Mouse (Mus musculus) lung, embryonic 14.5 days (tissue): Measurements from ENCODE around the gene Sik3. TPM values are rescaled to one million over a fixed set of nuclear protein-coding genes. Genes with fewer than 3 reads are reported as not detected.

Source experiments
- ATAC-seq: fragments of 200-750 bp; cut with Nextera tagmentation; 2 replicates; pipeline ENCODE4 v1.8.0; 2017; ENCODE audit warnings: mild to moderate bottlenecking, moderate TSS enrichment, moderate library complexity; ENCODE audit not compliant: insufficient read depth
- DNase-seq: peaks from one replicate; pipeline ENCODE4 v3.0.0-alpha.2; 2015
- H3K27ac ChIP-seq: fragments of 300-500 bp; sonication (generic); 2 replicates; pipeline ENCODE4 v1.5.1; 2014; ENCODE audit warnings: low read depth, mild to moderate bottlenecking, moderate library complexity
- H3K27me3 ChIP-seq: fragments of 300-500 bp; sonication (generic); 2 replicates; pipeline ENCODE4 v1.6.1; 2014; ENCODE audit warnings: low read length, control low read depth; ENCODE audit not compliant: insufficient read depth
- H3K36me3 ChIP-seq: fragments of 300-500 bp; sonication (generic); 2 replicates; pipeline ENCODE4 v1.6.1; 2014; ENCODE audit warnings: control low read depth; ENCODE audit not compliant: insufficient read depth
- H3K4me1 ChIP-seq: fragments of 300-500 bp; sonication (generic); 2 replicates; pipeline ENCODE4 v1.6.1; 2014; ENCODE audit warnings: antibody characterized with exemption, control low read depth; ENCODE audit not compliant: insufficient read depth
- H3K4me2 ChIP-seq: fragments of 300-500 bp; sonication (generic); 2 replicates; pipeline ENCODE4 v1.6.1; 2014; ENCODE audit warnings: mild to moderate bottlenecking
- H3K4me3 ChIP-seq: fragments of 300-500 bp; sonication (generic); 2 replicates; pipeline ENCODE4 v1.5.1; 2014; ENCODE audit warnings: low read depth, low read length
- H3K9ac ChIP-seq: fragments of 300-500 bp; sonication (generic); 2 replicates; pipeline ENCODE4 v1.6.1; 2014
- H3K9me3 ChIP-seq: fragments of 300-500 bp; sonication (generic); 2 replicates; pipeline ENCODE4 v1.6.1; 2016; ENCODE audit warnings: low read depth, low read length, control low read depth
- CTCF ChIP-seq: IDR thresholded peaks from 2 replicates; pipeline ENCODE4 v1.5.1; 2016; ENCODE audit warnings: antibody characterized with exemption, low read depth
- WGBS: fragments of 180-500 bp; shearing (Covaris S2); extraction: QIAGEN DNeasy Blood & Tissue Kit; methylation state at CpG from one replicate; pipeline ENCODE4 v1.1.7; 2014; 5-methylcytosine and 5-hydroxymethylcytosine counted together
- polyA plus RNA-seq: library from polyadenylated mRNA; unstranded; fragments of >200 nt; fragmentation: Nextera tagmentation; extraction: Ambion mirVana; gene quantifications from 2 replicates; pipeline ENCODE4 v1.2.1, GENCODE M21; 2014

Sik3 gene
- polyA plus RNA-seq, 1 experiment from 2014 or later = 15.7 TPM

- peaks cover 7% of the 10 kb centered on the region; the same call in 1 of the 2 replicates for H3K36me3 ChIP-seq
- TF ChIP-seq CTCF = no peak
- no peak overlapping the region for H3K4me3 ChIP-seq
- WGBS = 80% methylated on average over 4 of the region's 4 CpGs
- no peak overlapping the region for H3K9ac ChIP-seq
- H3K27me3 ChIP-seq = no peaks in the 10 kb centered on the region
- no peak overlapping the region for H3K4me2 ChIP-seq
- no peaks in the 10 kb centered on the region for H3K9me3 ChIP-seq
- ATAC-seq (no peak), DNase-seq (no peak)
- no peaks in the 10 kb centered on the region; the same call in 1 of the 2 replicates for H3K4me1 ChIP-seq
- no peak overlapping the region for H3K27ac ChIP-seq
These were observed 144.1 kb downstream of the Sik3 start for GRCm38 (mm10) chr9:46156711-46157110.

DNA sequence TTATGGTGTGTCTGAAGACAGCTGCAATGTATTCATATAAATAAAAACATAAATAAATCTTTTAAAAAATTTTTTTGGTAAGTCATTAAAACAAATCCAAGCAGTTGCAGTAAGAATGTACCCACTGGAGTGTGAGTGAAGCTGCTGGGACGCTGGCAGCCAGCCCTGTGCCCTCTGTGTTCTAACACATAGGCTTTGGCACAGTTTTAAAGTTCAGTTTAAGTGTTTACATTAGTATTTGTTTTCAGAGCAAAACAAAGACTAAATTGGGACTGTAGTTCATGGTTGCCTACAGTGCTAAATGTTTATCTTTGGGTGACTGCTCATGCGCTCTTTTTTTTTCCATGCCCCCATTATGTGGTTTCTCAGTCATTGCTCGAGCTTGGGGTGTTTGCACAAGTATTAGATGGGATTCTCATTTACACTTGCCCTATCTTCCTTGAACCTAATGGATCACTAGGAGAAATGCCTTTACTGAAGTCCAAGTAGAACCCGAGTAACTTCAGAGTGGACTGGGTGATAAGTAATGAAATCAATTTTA is 145.7 kb downstream of the Sik3 start:
- H3K27me3 ChIP-seq = no peaks in the 10 kb centered on the region
- H3K36me3 ChIP-seq = peaks cover 7% of the 10 kb centered on the region; the same call in 1 of the 2 replicates
- H3K9me3 ChIP-seq = no peaks in the 10 kb centered on the region
- H3K27ac ChIP-seq = no peak overlapping the region
- no peak for TF ChIP-seq CTCF
- no peak for ATAC-seq
- no peak overlapping the region for H3K9ac ChIP-seq
- no peak overlapping the region for H3K4me3 ChIP-seq
- H3K4me2 ChIP-seq = no peak overlapping the region
- H3K4me1 ChIP-seq = no peaks in the 10 kb centered on the region
- DNase-seq = peak; percentile 68
- WGBS = 58% methylated on average over 4 of the region's 4 CpGs

DNA sequence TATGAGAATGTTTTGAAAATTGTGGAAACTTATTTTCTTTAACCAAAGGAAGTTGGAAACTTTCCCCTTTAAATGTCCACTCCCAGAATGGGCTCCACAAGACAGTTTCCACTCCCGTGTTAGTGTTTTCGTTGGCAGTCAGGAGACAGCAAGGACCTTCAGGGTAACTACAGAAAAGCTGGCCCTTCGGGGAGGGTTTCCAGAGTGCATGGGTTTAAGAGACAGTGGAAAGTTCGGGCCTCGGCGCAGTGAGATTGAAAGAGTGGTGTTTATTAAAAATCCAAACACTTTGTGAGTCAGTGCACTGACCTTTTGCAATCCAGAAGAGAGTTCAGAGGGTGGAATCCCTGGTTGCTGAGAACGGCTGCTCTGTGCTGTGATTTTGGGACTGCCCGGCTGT is 150.8 kb downstream of the Sik3 start:
- Histone ChIP-seq H3K27ac (0 out of 2 replicates have a peak overlapping the region, but pooled peaks have one; percentile 8), H3K36me3 (no peaks in the 10 kb centered on the region; the same call in 1 of the 2 replicates), H3K4me1 (no peaks in the 10 kb centered on the region), H3K4me3 (no peak overlapping the region), H3K27me3 (no peaks in the 10 kb centered on the region), H3K9ac (no peak overlapping the region), H3K9me3 (no peaks in the 10 kb centered on the region), H3K4me2 (no peak overlapping the region)
- no peak for TF ChIP-seq CTCF
- WGBS = 34% methylated on average over 8 of the region's 8 CpGs
- ATAC-seq (no peak), DNase-seq (peak; percentile 33)

- DNase-seq = no peak
- Histone ChIP-seq H3K27ac (no peak overlapping the region), H3K4me3 (no peak overlapping the region), H3K36me3 (no peaks in the 10 kb centered on the region), H3K9ac (no peak overlapping the region), H3K9me3 (no peaks in the 10 kb centered on the region), H3K4me1 (no peaks in the 10 kb centered on the region), H3K4me2 (no peak overlapping the region), H3K27me3 (no peaks in the 10 kb centered on the region)
- no peak for TF ChIP-seq CTCF
- ATAC-seq = no peak
- 64% methylated on average over 4 of the region's 4 CpGs for WGBS
These were observed 156.2 kb downstream of the Sik3 start for GRCm38 (mm10) chr9:46168802-46169201.

GRCm38 (mm10) chr9:46172251-46172650 is 159.6 kb downstream of the Sik3 start:
- no peak overlapping the region for H3K27ac ChIP-seq
- H3K36me3 ChIP-seq = no peaks in the 10 kb centered on the region
- no peaks in the 10 kb centered on the region for H3K9me3 ChIP-seq
- 82% methylated on average over 2 of the region's 2 CpGs for WGBS
- TF ChIP-seq CTCF = no peak
- no peak overlapping the region for H3K4me3 ChIP-seq
- H3K27me3 ChIP-seq = no peaks in the 10 kb centered on the region
- ATAC-seq = no peak
- DNase-seq = no peak
- H3K4me2 ChIP-seq = no peak overlapping the region
- H3K9ac ChIP-seq = no peak overlapping the region
- H3K4me1 ChIP-seq = no peaks in the 10 kb centered on the region

- TF ChIP-seq CTCF = no peak
- Histone ChIP-seq H3K27me3 (no peaks in the 10 kb centered on the region), H3K9me3 (no peaks in the 10 kb centered on the region), H3K9ac (no peak overlapping the region), H3K4me1 (no peaks in the 10 kb centered on the region), H3K4me3 (no peak overlapping the region), H3K36me3 (no peaks in the 10 kb centered on the region; the same call in 1 of the 2 replicates), H3K4me2 (no peak overlapping the region), H3K27ac (0 out of 2 replicates have a peak overlapping the region, but pooled peaks have one; percentile 13)
- 15% methylated on average over 2 of the region's 2 CpGs for WGBS
- DNase-seq = peak; percentile 49
- 0 out of 2 replicates have a peak, but pooled peaks have one; percentile 30 for ATAC-seq
These were observed 160.3 kb downstream of the Sik3 start for GRCm38 (mm10) chr9:46172953-46173352.

GRCm38 (mm10) chr9:46173919-46174318 is 161.3 kb downstream of the Sik3 start:
- Histone ChIP-seq H3K4me2 (no peak overlapping the region), H3K27me3 (no peaks in the 10 kb centered on the region), H3K36me3 (no peaks in the 10 kb centered on the region; the same call in 1 of the 2 replicates), H3K27ac (no peak overlapping the region), H3K9me3 (no peaks in the 10 kb centered on the region), H3K4me1 (no peaks in the 10 kb centered on the region), H3K9ac (no peak overlapping the region), H3K4me3 (no peak overlapping the region)
- no peak for DNase-seq
- WGBS = 72% methylated on average over 6 of the region's 6 CpGs
- ATAC-seq = no peak
- TF ChIP-seq CTCF = no peak
